Mouse (Mus musculus): ENCODE measurements around the gene Nemp1.

- TF ChIP-seq TCF12 (IDR thresholded peaks at IDR 0.05; ENCODE audit: insufficient read depth, poor library complexity, severe bottlenecking) (no peak), USF1 (IDR thresholded peaks at IDR 0.05; ENCODE audit: low read depth) (no peak), MYOG (IDR thresholded peaks at IDR 0.05; ENCODE audit: control insufficient read depth in 1 of 3, insufficient read depth in 1 of 3, insufficient read length in 2 of 3, low read depth in 2 of 3) (peak in 1 of 3 experiments; percentile 79)
Observed at GRCm38 (mm10) chr10:127618173-127618572, 48.5 kb upstream of the Nemp1 start.
